Mouse (Mus musculus) MEL (cell line): ENCODE data around the gene Gm6583. TPM values are rescaled to one million over a fixed set of nuclear protein-coding genes. Genes with fewer than 3 reads are reported as not detected.

Experiments used
- polyA plus RNA-seq, 2 experiments: library from polyadenylated mRNA; stranded (reverse) in 1 of 2; unstranded in 1 of 2; fragments of >175 nt in 1 of 2; fragments of >200 nt in 1 of 2; gene quantifications; 2 replicates each; pipeline versions ENCODE4 v1.2.1 to v1.2.4; 2012; ENCODE audit warnings: low replicate concordance in 2 of 2, low read depth in 1 of 2; ENCODE audit not compliant: insufficient read length in 2 of 2, insufficient read depth in 1 of 2, missing spikeins in 1 of 2
- total RNA-seq: library from RNA; depleted of rRNA; stranded (reverse); fragments of 300-350 nt; gene quantifications from 2 replicates; pipeline ENCODE4 v1.2.3, GENCODE M21; 2012; rRNA removed

The Gm6583 gene
- total and polyA plus RNA-seq, 3 experiments, result 0.04 to 0.11 TPM; not detected in 1

Other genes starting within 250 kb of the Gm6583 start
- gene Cryba4, start 103.5 kb downstream of the Gm6583 start, total RNA-seq, result 0.29 and 0.39 TPM in 2 replicates
- gene Cryba4, start 103.5 kb downstream of the Gm6583 start, polyA plus RNA-seq, result under 1 TPM in 1 of 2 experiments, not detected in 1; 0.77 TPM
- gene Crybb1, start 100.2 kb downstream of the Gm6583 start, total RNA-seq, result 0.27 TPM in 1 of 2 replicates, not detected in the other
- under 1 TPM in 1 of 2 experiments, not detected in 1; 0.24 TPM for gene Crybb1, start 100.2 kb downstream of the Gm6583 start, polyA plus RNA-seq
- 63.1 and 86.1 TPM in 2 replicates for gene Tpst2, start 79.3 kb downstream of the Gm6583 start, total RNA-seq
- 10 to 100 TPM in 1 of 2 experiments, not detected in 1; 57.8 TPM for gene Tpst2, start 79.3 kb downstream of the Gm6583 start, polyA plus RNA-seq
- 30.3 and 34.6 TPM in 2 replicates for gene Tfip11, start 29.7 kb downstream of the Gm6583 start, total RNA-seq
- gene Tfip11, start 29.7 kb downstream of the Gm6583 start, polyA plus RNA-seq, result 10 to 100 TPM in 1 of 2 experiments, not detected in 1; 44.7 TPM
- 29.4 and 36.5 TPM in 2 replicates for gene Srrd, start 13.0 kb downstream of the Gm6583 start, total RNA-seq
- 10 to 100 TPM in 1 of 2 experiments, not detected in 1; 49.3 TPM for gene Srrd, start 13.0 kb downstream of the Gm6583 start, polyA plus RNA-seq
- gene Hps4, start 12.9 kb downstream of the Gm6583 start, total RNA-seq, result 28.9 and 37.1 TPM in 2 replicates
- 10 to 100 TPM in 1 of 2 experiments, not detected in 1; 41.7 TPM for gene Hps4, start 12.9 kb downstream of the Gm6583 start, polyA plus RNA-seq
- 0.08 TPM in 1 of 2 replicates, not detected in the other for gene Asphd2, start 38.8 kb upstream of the Gm6583 start, total RNA-seq
- gene Asphd2, start 38.8 kb upstream of the Gm6583 start, polyA plus RNA-seq, result not detected
- not detected in 2 replicates for gene Gm6588, start 93.4 kb upstream of the Gm6583 start, total RNA-seq
- gene Gm6588, start 93.4 kb upstream of the Gm6583 start, polyA plus RNA-seq, result not detected
- not detected in 2 replicates for gene Sez6l, start 221.2 kb upstream of the Gm6583 start, total RNA-seq
- gene Sez6l, start 221.2 kb upstream of the Gm6583 start, polyA plus RNA-seq, result not detected